Mouse (Mus musculus) fat pad, adult 2 months (tissue): Measurements from ENCODE around the gene Eva1c.
A peak's percentile ranks its signal among the peaks of the same experiment; 100 is the strongest.
"Not testable (repeated sequence)": the region's sequence is repeated elsewhere in the genome, so short reads cannot be mapped to it uniquely, and the experiment has no call there.

Experiments
- DNase-seq: peaks from one replicate; pipeline ENCODE4 v3.0.0-alpha.2; 2011; ENCODE audit warnings: low read depth, low spot score; ENCODE audit errors: extremely low read depth

Eva1c gene

GRCm38 (mm10) chr16:90823986-90824385 is 2.5 kb upstream of the Eva1c start:
- DNase-seq, result not testable (repeated sequence)

DNA sequence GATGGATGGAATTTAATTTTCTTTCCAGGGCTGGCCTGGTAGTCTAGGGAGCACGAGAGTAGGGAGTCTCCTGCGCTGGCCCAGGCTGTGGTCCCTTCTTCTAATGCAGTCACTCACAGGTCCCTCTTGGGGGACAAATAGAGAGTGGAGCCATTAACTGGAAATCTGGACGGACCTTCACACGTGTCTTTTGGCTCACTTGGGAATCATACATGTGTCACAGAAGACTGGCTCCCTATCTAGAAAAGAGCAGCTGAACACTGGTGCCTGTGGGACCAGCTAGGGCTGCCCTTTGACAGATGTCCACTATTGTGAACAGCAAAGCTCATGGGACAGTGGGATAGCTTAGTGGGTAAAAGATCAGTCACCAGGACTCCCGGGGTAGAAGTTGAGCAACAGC is 478 bp upstream of the Eva1c start:
- DNase-seq, result no peak

GRCm38 (mm10) chr16:90827498-90827897 is 979 bp downstream of the Eva1c start:
- DNase-seq, result no peak

DNA sequence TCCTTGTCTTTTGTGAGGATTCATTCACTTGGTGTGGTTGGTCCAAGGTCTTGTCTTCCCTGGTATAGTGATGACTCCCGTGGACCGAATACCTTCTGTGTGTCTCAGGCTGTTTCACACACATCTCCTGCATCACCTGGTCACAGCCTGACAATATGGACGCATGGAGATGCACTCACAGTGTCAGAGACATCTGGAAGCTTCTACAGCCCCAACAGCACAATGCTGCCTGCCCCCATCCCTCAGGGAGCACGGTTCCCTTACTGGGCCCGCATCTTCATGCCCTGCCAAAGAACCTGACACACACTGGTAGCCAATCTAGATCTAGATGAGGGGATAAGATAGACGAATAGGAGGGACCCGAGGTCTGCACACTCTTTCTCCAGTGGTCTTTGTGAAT is 2.6 kb downstream of the Eva1c start:
- no peak for DNase-seq

GRCm38 (mm10) chr16:90829894-90830685 is 3.6 kb downstream of the Eva1c start:
- no peak for DNase-seq

DNA sequence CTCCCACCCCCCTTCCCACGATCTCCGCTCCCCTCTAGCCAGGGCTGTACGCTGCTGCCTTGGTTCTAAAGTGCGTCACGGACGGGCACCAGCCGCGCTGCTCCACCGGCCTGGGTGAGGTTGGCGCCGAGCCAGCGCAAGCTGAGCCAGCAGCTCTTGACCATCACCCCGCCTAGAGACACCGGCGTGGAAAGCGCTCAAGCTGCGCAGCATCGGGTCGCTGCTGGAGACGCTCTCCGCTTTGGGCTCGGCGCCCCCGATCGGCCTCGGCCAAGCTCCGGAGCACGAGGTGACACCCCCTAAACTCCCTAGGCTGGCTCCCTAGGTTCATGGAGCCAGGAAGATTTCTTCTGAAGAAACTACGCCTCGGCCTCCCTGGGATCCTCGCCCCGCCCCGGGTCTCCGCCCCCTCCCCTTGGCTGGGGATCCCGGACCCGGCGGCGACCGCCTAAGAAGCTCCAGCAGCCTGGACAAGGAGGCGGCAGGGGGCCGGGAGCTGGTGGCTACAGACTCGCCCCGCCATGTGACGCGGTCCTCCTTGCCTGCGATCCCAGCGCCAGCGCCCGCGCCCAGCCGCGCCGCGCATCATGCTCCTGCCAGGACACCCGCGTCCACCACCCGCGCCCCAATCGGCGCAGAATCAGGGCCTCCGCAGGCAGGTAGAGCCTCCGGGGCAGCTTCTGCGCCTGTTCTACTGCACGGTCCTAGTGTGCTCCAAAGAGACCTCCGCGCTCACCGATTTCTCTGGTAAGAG is 4.3 kb downstream of the Eva1c start:
- DNase-seq, result no peak

- DNase-seq, result no peak
These were observed 5.2 kb downstream of the Eva1c start for GRCm38 (mm10) chr16:90831676-90832075.

DNA sequence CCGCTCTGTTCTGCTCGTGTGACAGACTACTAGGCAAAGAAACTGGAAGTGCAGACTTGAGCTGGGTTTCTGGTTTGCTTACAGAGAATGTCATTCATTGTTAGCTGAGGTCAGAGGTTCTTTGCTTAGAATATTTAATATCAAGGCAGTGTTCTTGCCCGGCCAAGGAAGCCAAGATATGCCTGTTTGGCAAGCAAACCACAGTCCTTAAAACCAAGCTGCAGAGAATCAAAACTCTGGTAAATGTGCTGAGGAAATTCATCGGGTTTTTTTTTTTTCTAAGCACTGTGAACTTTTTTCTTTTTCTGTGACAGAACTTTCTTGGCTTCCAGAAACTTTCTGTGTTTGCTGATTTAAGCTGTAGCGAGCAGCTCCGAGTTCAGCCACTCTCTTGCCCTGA is 6.0 kb downstream of the Eva1c start:
- DNase-seq, result no peak

DNA sequence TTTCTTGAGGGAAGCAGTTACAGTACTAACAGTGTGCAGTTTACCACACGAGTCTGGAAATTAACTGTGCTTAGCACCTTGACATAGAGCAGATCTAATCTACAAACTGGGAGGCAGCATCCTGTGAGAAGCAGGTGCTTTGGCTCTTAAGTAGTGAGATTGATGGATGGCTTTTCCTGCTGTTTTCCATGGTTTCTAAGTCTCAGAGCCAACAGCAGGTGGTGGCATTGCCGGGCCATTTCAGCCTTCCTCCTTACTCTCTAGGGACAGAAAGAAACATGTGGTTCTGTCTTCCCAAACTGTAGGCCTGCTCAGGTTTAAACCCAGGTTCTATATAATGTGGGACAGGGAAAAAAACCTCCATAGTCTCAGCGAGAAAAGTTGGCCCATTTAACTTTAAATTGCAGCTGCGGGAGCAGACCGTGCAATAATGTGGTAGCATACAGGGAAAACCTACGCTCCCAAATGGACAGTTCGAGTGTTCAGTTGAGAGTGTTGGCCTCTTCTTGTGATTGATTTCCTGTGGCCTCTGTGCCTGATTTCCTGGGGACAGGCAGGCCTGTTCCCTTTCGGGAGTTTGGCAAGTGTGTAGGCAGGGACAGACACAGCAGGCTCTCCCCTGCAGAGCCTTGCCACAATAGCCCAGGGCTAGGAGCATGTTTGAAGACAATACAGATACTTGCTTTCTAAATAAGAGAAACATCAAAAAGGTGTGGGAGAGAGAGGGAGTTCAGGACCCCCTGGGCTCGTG is 6.7 kb downstream of the Eva1c start:
- DNase-seq, result no peak

GRCm38 (mm10) chr16:90837431-90837830 is 10.9 kb downstream of the Eva1c start:
- no peak for DNase-seq

DNA sequence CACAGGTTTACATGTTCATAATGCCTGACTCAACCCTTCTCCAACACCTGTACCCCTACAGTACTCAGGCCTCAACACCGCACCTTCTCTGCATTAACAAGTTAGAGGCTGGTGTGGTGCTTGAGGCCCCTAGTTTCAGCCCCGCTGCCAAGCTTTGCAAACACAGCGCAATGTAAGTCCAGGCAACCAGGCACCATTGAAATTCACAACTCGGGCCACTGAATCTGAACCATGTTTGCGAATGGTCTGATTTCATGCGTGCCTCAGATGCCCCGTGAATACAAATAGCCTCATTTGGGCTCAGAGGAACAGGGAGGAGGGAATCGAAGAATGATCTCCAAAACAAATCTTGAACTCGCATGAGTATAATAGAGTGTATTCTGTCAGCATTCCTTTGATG is 15.6 kb downstream of the Eva1c start:
- DNase-seq, result no peak

- no peak for DNase-seq
These were observed 18.5 kb downstream of the Eva1c start for GRCm38 (mm10) chr16:90845038-90845437.

- DNase-seq, result no peak
These were observed 19.1 kb downstream of the Eva1c start for GRCm38 (mm10) chr16:90845591-90845990.

DNA sequence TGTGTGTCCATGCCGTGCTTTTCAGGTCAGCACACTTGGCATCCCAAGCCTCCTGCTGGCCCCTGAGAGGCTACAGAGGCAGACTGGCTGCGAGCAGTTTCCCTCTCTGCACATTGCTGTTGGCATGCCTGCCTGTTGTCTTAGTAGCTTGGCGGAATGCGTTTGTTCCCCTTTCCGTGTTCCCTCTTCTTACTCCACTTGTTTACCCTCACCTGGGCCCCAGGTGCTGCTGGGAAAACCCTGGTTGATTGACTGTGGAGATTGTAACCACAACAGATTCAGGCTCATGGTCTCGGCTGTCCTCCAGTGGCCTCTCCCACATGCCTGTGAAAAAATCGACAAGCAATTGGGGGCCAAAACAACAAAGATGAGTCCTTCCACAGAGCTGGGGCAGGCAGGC is 22.2 kb downstream of the Eva1c start:
- no peak for DNase-seq

- no peak for DNase-seq
These were observed 22.7 kb downstream of the Eva1c start for GRCm38 (mm10) chr16:90849262-90849661.

GRCm38 (mm10) chr16:90850881-90851280 is 24.4 kb downstream of the Eva1c start:
- DNase-seq, result no peak

GRCm38 (mm10) chr16:90851621-90852334 is 25.3 kb downstream of the Eva1c start:
- no peak for DNase-seq

DNA sequence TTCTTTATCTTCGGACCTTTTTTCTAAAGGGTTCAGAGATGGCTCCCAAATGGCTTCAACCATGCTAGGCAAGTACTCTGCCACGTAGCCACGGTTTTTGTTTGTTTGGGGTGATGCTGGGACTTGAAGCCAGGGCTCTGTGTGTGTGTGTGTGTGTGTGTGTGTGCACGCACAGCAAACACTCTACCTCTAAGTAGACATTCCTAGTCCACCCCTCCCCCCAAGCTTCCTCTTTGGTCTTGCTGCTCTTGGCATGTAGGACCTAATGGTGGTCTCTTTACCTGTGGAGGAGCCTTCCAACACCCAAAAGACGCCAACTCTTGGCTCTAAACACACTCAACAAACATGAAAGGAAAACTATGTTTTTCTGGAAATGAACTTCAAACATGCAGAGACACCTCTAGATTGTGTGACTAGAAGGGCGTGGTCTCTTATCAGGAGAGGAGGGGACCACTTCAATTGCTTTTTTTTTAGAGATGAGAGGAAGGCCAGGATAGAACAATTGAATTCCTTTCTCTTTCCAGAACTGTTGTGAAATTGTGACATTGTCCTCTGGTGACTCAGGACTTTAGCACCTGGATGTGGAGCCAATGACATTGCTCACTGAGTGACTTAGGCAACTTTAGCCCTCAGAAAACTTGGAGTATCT is 30.2 kb downstream of the Eva1c start:
- peak; percentile 33 for DNase-seq

- DNase-seq, result no peak
These were observed 31.7 kb downstream of the Eva1c start for GRCm38 (mm10) chr16:90858206-90858605.

DNA sequence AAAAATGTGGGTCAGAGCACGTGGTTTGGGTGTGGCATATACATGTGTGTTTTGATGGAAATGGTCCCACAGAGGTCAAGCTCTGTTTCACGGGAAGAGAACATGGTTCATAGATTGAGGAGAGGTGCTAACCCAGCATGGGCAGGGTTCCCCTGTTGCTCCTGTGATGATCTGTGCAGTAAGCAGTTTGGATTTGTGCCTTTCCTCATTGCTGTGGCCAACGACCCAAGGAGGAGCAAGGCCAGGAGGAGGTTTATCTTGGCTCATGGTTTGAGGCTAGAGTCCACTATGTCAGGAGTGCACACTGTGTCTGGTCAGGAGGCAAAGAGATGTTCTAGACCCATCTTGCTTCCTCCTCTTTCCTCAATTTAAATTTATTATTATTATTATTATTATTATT is 36.5 kb downstream of the Eva1c start:
- DNase-seq, result no peak
